Mouse (Mus musculus): ENCODE measurements at regions not wholly inside any gene's neighbourhood (a gene's known extent, or its start where the extent isn't known, plus 50 kb on each side); places are given as distances from the start of the nearest gene placed in this dataset.

DNA sequence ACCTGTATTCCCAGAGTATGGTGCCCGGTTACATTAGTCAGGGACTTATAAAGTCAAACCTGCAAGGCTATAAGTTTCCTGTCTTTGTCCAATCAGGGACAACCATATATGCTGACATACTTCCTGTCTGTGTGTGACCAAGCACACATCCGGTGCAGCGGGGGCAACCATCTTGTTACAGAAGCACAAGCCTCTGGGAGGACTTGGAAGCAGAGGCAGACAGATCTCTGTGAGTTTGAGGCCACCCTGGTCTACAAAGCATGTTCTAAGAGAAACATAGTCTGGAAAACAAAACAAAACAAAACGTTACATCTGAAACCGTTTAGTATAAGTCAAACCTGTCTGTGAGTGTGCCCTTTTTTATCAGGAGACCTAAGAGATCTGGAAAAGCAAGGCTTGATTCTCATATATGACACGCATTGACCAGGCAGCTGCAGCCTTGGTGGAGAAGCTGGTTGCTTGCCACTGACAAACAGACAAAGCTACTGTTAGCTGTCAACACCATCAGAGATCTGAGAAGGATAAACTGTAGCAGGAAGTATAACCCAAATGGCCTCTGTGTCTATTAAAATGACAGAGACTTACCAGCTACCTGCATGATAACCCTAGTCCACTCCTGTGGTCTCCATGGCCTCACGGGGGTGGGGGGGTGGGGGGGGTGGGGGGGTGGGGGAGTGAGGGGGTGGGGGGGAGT is 72.6 kb upstream of the Bmp2k start (continued):
- peak in 1 of 2 experiments; percentile 53; a peak in 1 of 4 replicates for TF ChIP-seq POLR2A (IDR thresholded peaks at IDR 0.05; ENCODE audit: control insufficient read depth in 1 of 2, insufficient read depth in 1 of 2, low read depth in 1 of 2, low read length in 2 of 2, poor library complexity in 1 of 2)

DNA sequence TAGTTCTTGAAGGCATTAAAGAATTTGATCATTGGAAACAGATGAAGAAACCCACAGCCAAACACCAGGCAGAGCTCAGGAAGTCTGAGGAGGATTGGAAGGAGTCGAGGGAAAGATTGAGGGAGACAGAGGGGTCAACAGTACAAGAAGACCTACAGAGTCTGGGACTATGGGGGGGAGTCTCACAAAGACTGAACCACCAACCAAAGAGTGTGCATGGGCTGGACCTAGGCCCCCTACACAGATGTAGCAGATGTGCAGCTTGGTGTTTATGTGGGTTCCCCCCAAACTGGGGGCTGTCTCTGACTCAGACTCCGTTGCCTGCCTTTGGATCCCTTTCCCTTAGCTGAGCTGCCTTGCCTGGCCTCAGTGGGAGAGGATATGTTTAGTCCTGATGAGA is 71.5 kb upstream of the Bmp2k start:
- H3K27me3 ChIP-seq (ENCODE audit: control insufficient read depth in 1 of 2, insufficient read depth in 2 of 2, low read length in 2 of 2): no peaks in the 10 kb centered on the region
- no peak overlapping the region for H3K4me3 ChIP-seq (ENCODE audit: control insufficient read depth in 1 of 2, insufficient read depth in 1 of 2, low read depth in 2 of 2, low read length in 2 of 2)
- H3K27ac ChIP-seq (ENCODE audit: control insufficient read depth, low read depth, low read length): peak overlapping the region; percentile 31
- H3K9ac ChIP-seq (ENCODE audit: control insufficient read depth, low read depth, low read length, poor library complexity, severe bottlenecking): no peak overlapping the region
- H3K79me2 ChIP-seq (ENCODE audit: control insufficient read depth, insufficient read depth, low read length, poor library complexity): no peaks in the 10 kb centered on the region; the same call in none of the 2 replicates
- peaks cover 26 to 39% of the 10 kb centered on the region in 2 experiments for H3K4me1 ChIP-seq (ENCODE audit: control insufficient read depth in 1 of 2, insufficient read depth in 2 of 2, low read length in 2 of 2)
- H3K36me3 ChIP-seq (ENCODE audit: control insufficient read depth in 1 of 2, insufficient read depth in 2 of 2, low read length in 2 of 2): peaks cover 0 to 40% of the 10 kb centered on the region in 2 experiments; a peak in 2 of 4 replicates
- TF ChIP-seq E2F4 (IDR thresholded peaks at IDR 0.05; ENCODE audit: borderline replicate concordance, low read depth, low read length) (no peak), ZNF384 (IDR thresholded peaks at IDR 0.05; ENCODE audit: low read depth, low read length) (no peak), MAX (IDR thresholded peaks at IDR 0.05; ENCODE audit: low read length) (no peak), SIN3A (IDR thresholded peaks at IDR 0.05; ENCODE audit: low read length) (no peak), CTCF (IDR thresholded peaks at IDR 0.05 in 2 of 3, conservative IDR thresholded peaks at IDR 0.05 in 1 of 3; ENCODE audit: control insufficient read depth in 1 of 3, insufficient read depth in 1 of 3, low read depth in 2 of 3, low read length in 3 of 3, poor library complexity in 1 of 3, severe bottlenecking in 1 of 3) (no peak), TBP (IDR thresholded peaks at IDR 0.05; ENCODE audit: low read depth, low read length) (no peak)
- H3K9me3 ChIP-seq (replicated peaks; ENCODE audit: insufficient read depth, low read length): no peaks in the 10 kb centered on the region
- no peak for DNase-seq (ENCODE audit: low read depth, low spot score)

DNA sequence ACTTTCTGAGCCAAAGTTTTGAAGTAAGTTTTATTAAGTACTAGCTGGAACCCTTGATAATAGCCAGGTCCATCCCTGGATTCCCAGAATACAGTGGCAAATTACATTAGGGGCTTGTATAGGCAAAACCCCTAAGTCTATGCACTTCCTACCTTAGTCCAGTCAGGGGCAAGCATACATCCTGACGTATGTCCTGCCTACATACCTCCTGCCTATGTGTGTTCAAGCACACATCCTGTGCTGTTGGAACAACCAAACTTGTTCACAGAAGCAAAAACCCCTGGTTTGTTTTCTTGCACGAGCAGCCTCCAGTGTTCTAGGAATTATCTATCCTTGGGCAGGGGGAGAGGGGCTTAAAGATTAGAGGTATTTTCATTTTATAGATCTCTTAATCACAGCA is 66.4 kb upstream of the Bmp2k start:
- H3K79me2 ChIP-seq (ENCODE audit: control insufficient read depth, insufficient read depth, low read length, poor library complexity): no peaks in the 10 kb centered on the region; the same call in 1 of the 2 replicates
- no peak overlapping the region for H3K9ac ChIP-seq (ENCODE audit: control insufficient read depth, low read depth, low read length, poor library complexity, severe bottlenecking)
- H3K36me3 ChIP-seq (ENCODE audit: control insufficient read depth in 1 of 2, insufficient read depth in 2 of 2, low read length in 2 of 2): peaks cover 0 to 7% of the 10 kb centered on the region in 2 experiments; a peak in 2 of 4 replicates
- peaks cover 2 to 11% of the 10 kb centered on the region in 2 experiments; a peak in 3 of 4 replicates for H3K4me1 ChIP-seq (ENCODE audit: control insufficient read depth in 1 of 2, insufficient read depth in 2 of 2, low read length in 2 of 2)
- no peak for TF ChIP-seq KAT2A (conservative IDR thresholded peaks at IDR 0.05; ENCODE audit: low read depth, low read length)
- no peak for TF ChIP-seq POLR2AphosphoS2 (IDR thresholded peaks at IDR 0.05; ENCODE audit: low read length)
- TF ChIP-seq EP300 (IDR thresholded peaks at IDR 0.05; ENCODE audit: low read depth in 1 of 2, low read length in 2 of 2): no peak
- no peak for TF ChIP-seq CTCF (IDR thresholded peaks at IDR 0.05 in 2 of 3, conservative IDR thresholded peaks at IDR 0.05 in 1 of 3; ENCODE audit: control insufficient read depth in 1 of 3, insufficient read depth in 1 of 3, low read depth in 2 of 3, low read length in 3 of 3, poor library complexity in 1 of 3, severe bottlenecking in 1 of 3)
- no peak for TF ChIP-seq USF2 (IDR thresholded peaks at IDR 0.05; ENCODE audit: borderline replicate concordance in 1 of 2, insufficient read depth in 1 of 2, low read depth in 1 of 2, low read length in 2 of 2)
- no peak for TF ChIP-seq ZC3H11A (IDR thresholded peaks at IDR 0.05; ENCODE audit: low read depth, low read length)
- TF ChIP-seq MEF2A (IDR thresholded peaks at IDR 0.05; ENCODE audit: extremely low read depth, insufficient replicate concordance, low read depth, low read length, poor library complexity, severe bottlenecking): no peak
- no peak for TF ChIP-seq UBTF (IDR thresholded peaks at IDR 0.05; ENCODE audit: borderline replicate concordance, insufficient read depth, low read depth, low read length)
- no peak for TF ChIP-seq RCOR1 (IDR thresholded peaks at IDR 0.05; ENCODE audit: low read depth, low read length)
- TF ChIP-seq MYB (IDR thresholded peaks at IDR 0.05; ENCODE audit: low read depth, low read length): no peak
- TF ChIP-seq ETS1 (IDR thresholded peaks at IDR 0.05; ENCODE audit: low read depth, low read length): no peak
- no peak for TF ChIP-seq TBP (IDR thresholded peaks at IDR 0.05; ENCODE audit: low read depth, low read length)
- no peak for TF ChIP-seq MXI1 (IDR thresholded peaks at IDR 0.05; ENCODE audit: low read depth, low read length)
- no peak for TF ChIP-seq GABPA (IDR thresholded peaks at IDR 0.05; ENCODE audit: low read depth, low read length)
- TF ChIP-seq MAX (IDR thresholded peaks at IDR 0.05; ENCODE audit: low read length): no peak
- TF ChIP-seq CHD1 (IDR thresholded peaks at IDR 0.05; ENCODE audit: low read depth, low read length): no peak
- no peak for TF ChIP-seq JUND (IDR thresholded peaks at IDR 0.05; ENCODE audit: low read depth, low read length)
- TF ChIP-seq ELF1 (IDR thresholded peaks at IDR 0.05; ENCODE audit: low read depth, low read length): no peak
- no peak for TF ChIP-seq MAFK (IDR thresholded peaks at IDR 0.05; ENCODE audit: borderline replicate concordance, low read depth, low read length)
- TF ChIP-seq POLR2A (IDR thresholded peaks at IDR 0.05; ENCODE audit: control insufficient read depth in 1 of 2, insufficient read depth in 1 of 2, low read depth in 1 of 2, low read length in 2 of 2, poor library complexity in 1 of 2): no peak
- H3K4me3 ChIP-seq (ENCODE audit: control insufficient read depth in 1 of 2, insufficient read depth in 1 of 2, low read depth in 2 of 2, low read length in 2 of 2): no peak overlapping the region
- no peak for DNase-seq (ENCODE audit: low read depth, low spot score)
- no peak overlapping the region for H3K27ac ChIP-seq (ENCODE audit: control insufficient read depth, low read depth, low read length)
- H3K27me3 ChIP-seq (ENCODE audit: control insufficient read depth in 1 of 2, insufficient read depth in 2 of 2, low read length in 2 of 2): no peaks in the 10 kb centered on the region
- no peaks in the 10 kb centered on the region for H3K9me3 ChIP-seq (replicated peaks; ENCODE audit: insufficient read depth, low read length)
